Mouse (Mus musculus): ENCODE results near the gene Sco2. TPM values are rescaled to one million over a fixed set of nuclear protein-coding genes. Genes with fewer than 3 reads are reported as not detected.

Gene Sco2
- polyA plus RNA-seq, 1 experiment from 2014 or later, result 8.7 TPM

DNA sequence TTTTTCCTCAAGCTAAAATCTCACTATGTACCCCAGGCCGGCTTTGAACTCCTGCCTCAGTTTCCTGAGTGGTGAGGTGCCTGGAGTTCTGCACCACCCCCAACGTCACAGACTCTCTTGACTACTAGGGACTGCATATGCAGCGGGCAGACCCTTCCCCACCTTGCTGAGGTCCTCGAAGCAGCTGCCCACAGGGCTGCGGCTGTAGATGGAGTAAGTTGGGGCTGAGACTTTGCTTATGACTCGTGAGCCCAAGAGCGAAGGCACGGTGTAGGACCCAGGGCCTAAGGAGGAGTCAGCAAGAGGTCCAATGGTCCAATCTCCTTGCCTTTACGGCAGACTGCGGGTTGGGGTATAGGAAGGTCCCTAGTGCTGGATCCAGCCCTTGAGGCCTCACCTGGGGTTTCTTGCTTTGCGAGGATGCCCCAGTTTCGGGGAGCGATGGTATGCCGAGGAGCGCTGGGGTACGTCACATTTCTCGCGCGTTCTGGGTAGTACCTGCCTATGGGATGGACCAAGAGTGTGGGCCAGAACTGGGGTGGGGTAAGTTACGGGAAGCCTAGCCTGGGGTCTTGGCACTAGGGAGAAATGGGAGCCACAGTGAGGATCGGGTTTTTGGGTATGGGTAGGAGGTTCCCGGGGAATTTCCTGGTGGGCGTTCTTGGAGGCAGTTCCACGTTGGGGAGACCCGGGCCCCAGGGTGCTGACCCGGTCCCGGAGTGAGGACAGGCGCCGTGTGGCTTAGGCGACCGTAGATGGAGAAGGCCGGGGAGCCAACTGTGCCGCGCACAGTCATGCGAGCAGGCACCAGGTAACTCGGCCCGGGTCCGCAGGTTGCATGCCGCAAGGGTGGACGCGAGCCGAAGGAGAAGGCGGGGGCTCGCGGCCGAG lies 4.5 kb upstream of the Sco2 start:
- no peaks in the 10 kb centered on the region for H3K36me3 ChIP-seq (ENCODE audit: inconsistent target)
- no peak overlapping the region for H3K27ac ChIP-seq
- H3K79me2 ChIP-seq (ENCODE audit: inconsistent target), result no peaks in the 10 kb centered on the region; the same call in 1 of the 2 replicates
- no peak overlapping the region for H3K4me3 ChIP-seq (ENCODE audit: inconsistent target)
- 11% methylated on average over 45 of the region's 46 CpGs for whole genome bisulfite sequencing (ENCODE audit: missing documents)

GRCm38 (mm10) chr15:89377362-89377761 lies 3.7 kb upstream of the Sco2 start:
- no peak overlapping the region for H3K4me3 ChIP-seq (ENCODE audit: inconsistent target)
- 37% methylated on average over 18 of the region's 18 CpGs for WGBS (ENCODE audit: missing documents)
- H3K36me3 ChIP-seq (ENCODE audit: inconsistent target), result no peaks in the 10 kb centered on the region
- peaks cover 5% of the 10 kb centered on the region; the same call in 1 of the 2 replicates for H3K79me2 ChIP-seq (ENCODE audit: inconsistent target)
- no peak overlapping the region for H3K27ac ChIP-seq

GRCm38 (mm10) chr15:89376957-89377356 lies 3.3 kb upstream of the Sco2 start, which contains the start of gene Tymp:
Gene Tymp (minus strand): TSS chr15:89377039.
- Histone ChIP-seq H3K36me3 (ENCODE audit: inconsistent target) (no peaks in the 10 kb centered on the region; the same call in 1 of the 2 replicates), H3K79me2 (ENCODE audit: inconsistent target) (peaks cover 7% of the 10 kb centered on the region; the same call in 1 of the 2 replicates), H3K27ac (no peak within 1 kb of the TSS), H3K4me3 (ENCODE audit: inconsistent target) (no peak within 1 kb of the TSS)
- 80% methylated on average over 16 of the region's 16 CpGs for WGBS (ENCODE audit: missing documents)

DNA sequence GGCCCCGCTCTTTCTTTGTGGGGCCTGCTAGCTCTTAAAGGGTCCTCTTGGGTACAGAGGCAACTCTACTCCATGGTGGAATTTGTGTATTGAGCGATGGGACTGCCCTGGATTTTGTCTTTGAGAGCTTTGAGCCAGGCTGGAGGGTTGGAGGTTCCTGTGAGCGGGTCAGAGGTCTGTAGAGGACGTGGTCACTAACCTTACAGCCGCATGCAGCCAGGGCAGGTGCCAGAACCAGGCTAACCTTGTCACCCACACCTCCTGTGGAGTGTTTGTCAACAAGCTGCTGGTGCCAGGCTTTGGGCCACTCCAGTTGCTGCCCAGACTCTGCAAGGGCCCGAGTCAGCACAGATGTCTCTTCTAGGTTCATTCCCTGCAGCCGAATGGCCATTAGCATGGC lies 2.4 kb upstream of the Sco2 start:
- Histone ChIP-seq H3K79me2 (ENCODE audit: inconsistent target) (peaks cover 7% of the 10 kb centered on the region; the same call in 1 of the 2 replicates), H3K36me3 (ENCODE audit: inconsistent target) (peaks cover 7% of the 10 kb centered on the region), H3K27ac (no peak overlapping the region), H3K4me3 (ENCODE audit: inconsistent target) (no peak overlapping the region)
- 89% methylated on average over 7 of the region's 7 CpGs for WGBS (ENCODE audit: missing documents)

GRCm38 (mm10) chr15:89374801-89375534 lies 1.3 kb upstream of the Sco2 start:
- Histone ChIP-seq H3K27ac (no peak overlapping the region), H3K36me3 (ENCODE audit: inconsistent target) (peaks cover 15% of the 10 kb centered on the region), H3K79me2 (ENCODE audit: inconsistent target) (peaks cover 7% of the 10 kb centered on the region; the same call in 1 of the 2 replicates), H3K4me3 (ENCODE audit: inconsistent target) (no peak overlapping the region)
- 97% methylated on average over 17 of the region's 17 CpGs for WGBS (ENCODE audit: missing documents)

DNA sequence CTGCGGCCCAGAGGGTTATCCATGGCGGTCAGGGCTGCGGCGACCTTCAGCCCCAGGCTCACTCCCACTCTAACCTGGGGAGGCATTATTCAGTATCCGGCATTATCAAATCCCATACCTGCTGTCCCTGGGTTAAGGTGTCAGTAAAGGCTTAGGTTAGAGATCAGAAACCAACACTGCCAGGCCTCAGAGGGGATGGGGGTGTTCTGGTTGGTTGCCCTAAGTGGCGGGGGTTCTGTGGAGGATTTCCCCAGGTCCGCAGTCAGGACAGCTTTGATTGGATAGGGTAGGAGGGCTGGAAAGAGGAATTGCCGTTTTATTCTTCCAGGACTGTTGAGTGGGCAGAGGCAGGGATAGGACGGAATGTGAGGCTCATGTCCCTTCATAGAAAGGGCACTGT lies 694 bp upstream of the Sco2 start:
- 74% methylated on average over 9 of the region's 9 CpGs for WGBS (ENCODE audit: missing documents)
- H3K36me3 ChIP-seq (ENCODE audit: inconsistent target), result peaks cover 21% of the 10 kb centered on the region
- 0 out of 2 replicates have a peak overlapping the region, but pooled peaks have one; percentile 58 for H3K27ac ChIP-seq
- H3K79me2 ChIP-seq (ENCODE audit: inconsistent target), result peaks cover 7% of the 10 kb centered on the region; the same call in 1 of the 2 replicates
- peak overlapping the region; percentile 45; the same call in 1 of the 2 replicates for H3K4me3 ChIP-seq (ENCODE audit: inconsistent target)

- Histone ChIP-seq H3K36me3 (ENCODE audit: inconsistent target) (peaks cover 29% of the 10 kb centered on the region), H3K79me2 (ENCODE audit: inconsistent target) (peaks cover 7% of the 10 kb centered on the region; the same call in 1 of the 2 replicates), H3K4me3 (ENCODE audit: inconsistent target) (peak overlapping the region; percentile 45), H3K27ac (peak overlapping the region; percentile 58)
- WGBS (ENCODE audit: missing documents), result 2% methylated on average over 35 of the region's 35 CpGs
These were observed 452 bp downstream of the Sco2 start for GRCm38 (mm10) chr15:89373027-89373761.

- Histone ChIP-seq H3K4me3 (ENCODE audit: inconsistent target) (peak overlapping the region; percentile 45; the same call in 1 of the 2 replicates), H3K36me3 (ENCODE audit: inconsistent target) (peaks cover 36% of the 10 kb centered on the region), H3K79me2 (ENCODE audit: inconsistent target) (peaks cover 7% of the 10 kb centered on the region; the same call in 1 of the 2 replicates), H3K27ac (no peak overlapping the region)
- 95% methylated on average over 5 of the region's 7 CpGs for WGBS (ENCODE audit: missing documents)
These were observed 1.1 kb downstream of the Sco2 start for GRCm38 (mm10) chr15:89372536-89372935.

DNA sequence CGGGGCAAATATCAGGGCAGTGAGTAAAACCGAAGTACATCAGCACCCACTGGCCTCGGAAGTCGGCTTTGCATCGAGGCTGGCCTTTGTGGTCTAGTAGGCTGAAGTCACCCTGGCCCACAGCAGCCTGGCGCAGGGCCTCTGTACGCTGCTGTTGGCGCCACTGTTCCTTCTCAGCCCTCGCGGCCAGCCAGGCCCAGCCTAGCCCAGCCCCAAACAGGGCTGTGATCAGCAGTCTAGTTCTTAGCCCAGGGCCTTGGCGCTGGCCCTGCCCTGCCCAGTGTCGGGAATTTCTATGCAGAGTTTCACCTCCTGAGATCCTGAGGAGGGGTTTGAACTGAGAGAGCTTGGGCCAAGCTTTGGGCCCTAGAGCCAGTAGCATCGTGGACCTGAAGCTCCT lies 1.6 kb downstream of the Sco2 start:
- H3K79me2 ChIP-seq (ENCODE audit: inconsistent target), result peaks cover 7% of the 10 kb centered on the region; the same call in 1 of the 2 replicates
- WGBS (ENCODE audit: missing documents), result 84% methylated on average over 13 of the region's 13 CpGs
- H3K36me3 ChIP-seq (ENCODE audit: inconsistent target), result peaks cover 40% of the 10 kb centered on the region
- H3K4me3 ChIP-seq (ENCODE audit: inconsistent target), result no peak overlapping the region
- H3K27ac ChIP-seq, result no peak overlapping the region

GRCm38 (mm10) chr15:89365141-89365551 lies 8.5 kb downstream of the Sco2 start:
- peaks cover 95% of the 10 kb centered on the region for H3K36me3 ChIP-seq (ENCODE audit: inconsistent target)
- 100% methylated on average over 4 of the region's 4 CpGs for WGBS (ENCODE audit: missing documents)

GRCm38 (mm10) chr15:89363051-89363450 lies 10.6 kb downstream of the Sco2 start:
- Histone ChIP-seq H3K79me2 (ENCODE audit: inconsistent target) (peaks cover 47% of the 10 kb centered on the region), H3K4me3 (ENCODE audit: inconsistent target) (no peak overlapping the region), H3K36me3 (ENCODE audit: inconsistent target) (peaks cover 78% of the 10 kb centered on the region), H3K27ac (no peak overlapping the region)
- WGBS (ENCODE audit: missing documents), result 93% methylated on average over 7 of the region's 7 CpGs

More at GRCm38 (mm10) chr15:89365141-89365551, 8.5 kb downstream of the Sco2 start:
- H3K27ac ChIP-seq, result no peak overlapping the region
- peaks cover 26% of the 10 kb centered on the region for H3K79me2 ChIP-seq (ENCODE audit: inconsistent target)
- H3K4me3 ChIP-seq (ENCODE audit: inconsistent target), result no peak overlapping the region

GRCm38 (mm10) chr15:89358784-89359183 lies 14.9 kb downstream of the Sco2 start:
- peaks cover 88% of the 10 kb centered on the region for H3K79me2 ChIP-seq (ENCODE audit: inconsistent target)
- 98% methylated on average over 3 of the region's 3 CpGs for WGBS (ENCODE audit: missing documents)
- peaks cover 35% of the 10 kb centered on the region for H3K36me3 ChIP-seq (ENCODE audit: inconsistent target)
- H3K4me3 ChIP-seq (ENCODE audit: inconsistent target), result no peak overlapping the region
- H3K27ac ChIP-seq, result no peak overlapping the region

GRCm38 (mm10) chr15:89356372-89356771 lies 17.3 kb downstream of the Sco2 start:
- WGBS (ENCODE audit: missing documents), result 0% methylated on average over 15 of the region's 15 CpGs
- Histone ChIP-seq H3K79me2 (ENCODE audit: inconsistent target) (peaks cover 76% of the 10 kb centered on the region), H3K36me3 (ENCODE audit: inconsistent target) (peaks cover 29% of the 10 kb centered on the region), H3K27ac (peak overlapping the region; percentile 74), H3K4me3 (ENCODE audit: inconsistent target) (peak overlapping the region; percentile 94)
